Mouse (Mus musculus) ES-E14 (cell line): ENCODE data around the gene Gm10271. TPM values are rescaled to one million over a fixed set of nuclear protein-coding genes. Genes with fewer than 3 reads are reported as not detected.

Experiments used
- DNase-seq: peaks from one replicate; pipeline ENCODE4 v3.0.0-alpha.2; 2013; ENCODE audit warnings: low read depth, low spot score
- H3K27ac ChIP-seq: 2 replicates; pipeline ENCODE4 v1.5.1; 2012; ENCODE audit warnings: low read depth, mild to moderate bottlenecking, low read length, moderate library complexity, mixed read lengths; ENCODE audit not compliant: poor library complexity, insufficient read depth, severe bottlenecking
- H3K36me3 ChIP-seq: 2 replicates; pipeline ENCODE4 v1.6.1; 2012; ENCODE audit warnings: mild to moderate bottlenecking, low read length, moderate library complexity, mixed read lengths; ENCODE audit not compliant: control insufficient read depth, poor library complexity, insufficient read depth, severe bottlenecking
- H3K4me1 ChIP-seq, 2 experiments: fragments of 150-350 bp in 1 of 2; sonication (generic) in 1 of 2; 2 replicates each; pipeline ENCODE4 v1.6.1; 2012; ENCODE audit warnings: low read length in 2 of 2, mild to moderate bottlenecking in 1 of 2, mixed read lengths in 1 of 2; ENCODE audit not compliant: control insufficient read depth in 2 of 2, insufficient read depth in 2 of 2, poor library complexity in 1 of 2
- H3K4me3 ChIP-seq, 2 experiments: fragments of 150-350 bp in 1 of 2; sonication (generic) in 1 of 2; 2 replicates each; pipeline ENCODE4 v1.5.1; 2012; ENCODE audit warnings: low read length in 2 of 2, low read depth in 1 of 2, mild to moderate bottlenecking in 1 of 2, mixed read lengths in 1 of 2; ENCODE audit not compliant: insufficient read depth in 1 of 2, poor library complexity in 1 of 2, severe bottlenecking in 1 of 2
- H3K9ac ChIP-seq: 2 replicates; pipeline ENCODE4 v1.6.1; 2012; ENCODE audit warnings: low read depth, mild to moderate bottlenecking, low read length, mixed read lengths; ENCODE audit not compliant: poor library complexity, insufficient read depth, severe bottlenecking
- H3K9me3 ChIP-seq: fragments of 150-350 bp; sonication (generic); 2 replicates; pipeline ENCODE4 v1.6.1; 2012; ENCODE audit warnings: low read depth, mild to moderate bottlenecking, low read length; ENCODE audit not compliant: control insufficient read depth, insufficient read depth
- CHD2 ChIP-seq: IDR thresholded peaks from 2 replicates; pipeline ENCODE4 v1.6.1; 2014; ENCODE audit warnings: mild to moderate bottlenecking, low read depth, low read length, inconsistent platforms
- HCFC1 ChIP-seq: IDR thresholded peaks from 2 replicates; pipeline ENCODE4 v1.6.1; 2012; ENCODE audit warnings: low read length, inconsistent platforms, borderline replicate concordance; ENCODE audit not compliant: insufficient read depth
- MAFK ChIP-seq: IDR thresholded peaks from 2 replicates; pipeline ENCODE4 v1.6.1; 2014; ENCODE audit warnings: mild to moderate bottlenecking, low read depth, low read length, inconsistent platforms; ENCODE audit not compliant: insufficient read depth
- ZC3H11A ChIP-seq: IDR thresholded peaks from 2 replicates; pipeline ENCODE4 v1.6.1; 2012; ENCODE audit warnings: low read depth, mild to moderate bottlenecking, inconsistent platforms, low read length, borderline replicate concordance
- ZNF384 ChIP-seq: IDR thresholded peaks from 2 replicates; pipeline ENCODE4 v1.6.1; 2012; ENCODE audit warnings: low read depth, low read length, inconsistent platforms
- in situ Hi-C, 2 experiments: fragments of 600-800 bp; cut with MboI; formaldehyde crosslinking; loops; one replicate each; pipeline ENCODE4 v1.15.1; 2025; ENCODE audit warnings: low sequenced_read_pairs in 2 of 2, inconsistent platforms in 1 of 2; ENCODE audit not compliant: unreplicated experiment in 2 of 2
- total RNA-seq: library from RNA; depleted of rRNA; stranded (reverse); fragments of 300-350 nt; gene quantifications from 2 replicates; pipeline ENCODE4 v1.2.3, GENCODE M21; 2012; rRNA removed

Gene Gm10271
- total RNA-seq, 1 experiment = not detected

DNA sequence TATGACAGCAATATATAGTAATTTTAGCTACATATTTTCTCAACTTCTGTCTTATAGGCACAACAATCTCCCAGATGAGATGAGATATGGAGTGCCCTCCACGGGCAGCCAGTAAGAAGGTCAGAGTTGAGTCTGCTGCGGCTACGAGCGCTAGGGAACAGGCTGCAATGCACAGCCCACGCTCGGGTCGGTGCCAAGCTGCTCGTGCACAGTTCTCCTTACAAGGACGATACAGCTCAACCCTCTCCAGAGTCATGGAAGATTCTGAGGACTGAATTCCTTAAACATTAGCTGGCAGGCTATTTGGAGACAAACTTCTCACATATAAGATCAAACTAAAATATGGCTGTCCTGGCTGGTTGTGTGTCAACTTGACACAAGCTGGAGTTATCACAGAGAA is 57.8 kb downstream of the Gm10271 start:
- H3K36me3 ChIP-seq = peaks cover 41% of the 10 kb centered on the region
- no peak overlapping the region for H3K9ac ChIP-seq
- no peak overlapping the region for H3K27ac ChIP-seq
- H3K9me3 ChIP-seq = no peaks in the 10 kb centered on the region
- no peak for DNase-seq
- H3K4me1 ChIP-seq = peaks cover 2 to 5% of the 10 kb centered on the region in 2 experiments; a peak in 1 of 4 replicates
- TF ChIP-seq ZC3H11A (no peak), MAFK (no peak), ZNF384 (no peak), HCFC1 (no peak), CHD2 (no peak)
- no peak overlapping the region for H3K4me3 ChIP-seq
- in situ Hi-C loops = no loop called here

DNA sequence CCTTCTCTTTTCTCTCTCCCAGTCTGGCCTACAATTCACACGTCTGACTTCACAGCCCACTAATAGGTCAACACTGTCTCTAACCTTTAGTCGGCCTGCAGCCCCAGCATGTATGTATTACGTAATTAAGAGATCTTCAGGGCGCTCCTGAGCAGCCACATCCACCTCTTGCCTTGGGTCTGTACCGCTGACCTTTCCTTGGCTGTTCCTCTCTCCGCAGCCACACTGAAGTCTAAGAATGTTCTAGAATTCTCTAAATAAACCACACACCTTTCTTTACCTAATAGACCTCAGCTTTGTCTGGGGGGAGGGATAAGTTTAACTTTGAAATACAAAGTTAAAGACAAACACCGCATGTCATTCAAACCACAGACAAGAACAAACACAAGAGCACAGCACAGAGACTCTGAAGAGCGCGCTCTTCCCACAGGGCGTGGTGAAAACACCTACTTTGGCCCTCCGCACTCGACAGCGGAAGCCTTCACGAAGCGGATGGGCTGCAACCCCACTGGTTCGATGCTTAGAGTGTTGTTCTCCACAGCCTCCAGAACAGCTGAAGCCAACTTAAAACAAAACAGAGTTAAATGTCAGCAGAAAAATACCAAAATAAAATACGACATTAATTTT is 58.6 kb downstream of the Gm10271 start:
- in situ Hi-C loops = no loop called here
- H3K9me3 ChIP-seq = no peaks in the 10 kb centered on the region
- TF ChIP-seq ZC3H11A (no peak), CHD2 (no peak), HCFC1 (no peak), MAFK (no peak), ZNF384 (no peak)
- H3K4me1 ChIP-seq = peaks cover 2 to 5% of the 10 kb centered on the region in 2 experiments; a peak in 1 of 4 replicates
- H3K27ac ChIP-seq = no peak overlapping the region
- DNase-seq = no peak
- H3K9ac ChIP-seq = no peak overlapping the region
- H3K4me3 ChIP-seq = no peak overlapping the region
- H3K36me3 ChIP-seq = peaks cover 43% of the 10 kb centered on the region

DNA sequence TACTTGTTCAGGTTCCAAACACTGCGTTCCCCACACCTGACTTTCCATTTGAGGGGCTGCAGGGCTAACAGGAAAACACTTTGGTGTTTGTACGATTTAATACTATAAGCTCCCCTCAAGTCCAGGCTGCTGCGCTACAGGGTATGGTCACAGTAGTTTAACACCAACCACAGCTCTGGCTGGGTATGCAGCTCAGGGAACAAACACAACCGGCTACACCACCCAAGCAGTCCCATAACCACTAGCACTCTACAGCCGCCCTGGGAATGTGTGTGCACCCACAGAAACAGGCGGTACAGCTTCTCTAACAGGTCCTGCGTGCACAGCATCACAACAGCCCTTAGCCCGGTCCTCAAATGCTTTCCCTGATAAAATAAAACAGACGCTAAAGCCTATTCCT is 59.6 kb downstream of the Gm10271 start:
- peaks cover 2 to 5% of the 10 kb centered on the region in 2 experiments; a peak in 1 of 4 replicates for H3K4me1 ChIP-seq
- no peak overlapping the region for H3K4me3 ChIP-seq
- H3K9ac ChIP-seq = no peak overlapping the region
- H3K9me3 ChIP-seq = no peaks in the 10 kb centered on the region
- no peak overlapping the region for H3K27ac ChIP-seq
- no peak for DNase-seq
- no peak for TF ChIP-seq ZC3H11A
- no peak for TF ChIP-seq MAFK
- TF ChIP-seq CHD2 = no peak
- TF ChIP-seq ZNF384 = no peak
- no peak for TF ChIP-seq HCFC1
- in situ Hi-C loops = no loop called here
- H3K36me3 ChIP-seq = peaks cover 38% of the 10 kb centered on the region

DNA sequence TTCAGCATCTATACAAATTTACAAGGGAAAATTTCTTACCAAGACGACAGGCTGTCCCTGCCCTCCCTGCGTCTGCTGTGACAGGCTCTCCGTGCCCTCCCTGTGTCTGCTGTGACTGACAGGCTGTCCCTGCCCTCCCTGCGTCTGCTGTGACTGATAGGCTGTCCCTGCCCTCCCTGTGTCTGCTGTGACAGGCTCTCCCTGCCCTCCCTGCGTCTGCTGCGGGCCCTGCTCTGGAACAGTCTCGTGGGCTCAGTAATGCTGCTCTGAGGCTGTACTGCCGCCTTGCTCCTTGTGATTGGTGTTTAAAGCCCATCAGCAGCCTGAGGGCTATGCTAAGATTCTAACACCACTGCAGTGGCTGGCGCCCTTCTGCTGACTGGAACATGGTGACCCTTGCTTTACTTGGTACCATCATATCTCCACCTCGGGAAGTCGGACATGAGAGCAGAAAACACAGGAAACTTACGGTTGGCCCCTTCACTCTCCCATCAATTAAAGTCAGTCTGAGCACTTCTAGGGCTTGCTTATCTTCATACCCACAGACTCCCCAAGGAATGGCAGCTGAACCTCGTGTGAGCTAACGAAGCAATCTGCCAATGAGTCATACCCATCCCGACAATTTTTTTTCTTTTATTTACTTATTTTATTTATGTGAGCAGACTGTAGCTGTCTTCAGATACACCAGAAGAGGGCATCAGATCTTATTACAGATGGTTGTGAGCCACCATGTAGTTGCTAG is 63.3 kb downstream of the Gm10271 start:
- in situ Hi-C loops = no loop called here
- peaks cover 47% of the 10 kb centered on the region for H3K36me3 ChIP-seq
- DNase-seq = no peak

More for the DNA sequence above, 63.3 kb downstream of the Gm10271 start:
- TF ChIP-seq ZC3H11A = no peak
- TF ChIP-seq CHD2 = no peak
- TF ChIP-seq HCFC1 = no peak
- no peak for TF ChIP-seq MAFK
- no peak for TF ChIP-seq ZNF384
- no peak overlapping the region for H3K4me3 ChIP-seq
- H3K9me3 ChIP-seq = no peaks in the 10 kb centered on the region
- no peak overlapping the region for H3K9ac ChIP-seq
- H3K4me1 ChIP-seq = peaks cover 2 to 5% of the 10 kb centered on the region in 2 experiments; a peak in 2 of 4 replicates
- no peak overlapping the region for H3K27ac ChIP-seq

Other genes starting within 250 kb of the Gm10271 start
- 0.11 and 0.13 TPM in 2 replicates for gene Myrfl, start 75.7 kb downstream of the Gm10271 start, total RNA-seq
- gene Rab3ip, start 21.8 kb downstream of the Gm10271 start, total RNA-seq = 40.2 and 51.9 TPM in 2 replicates
- gene Best3, start 13.7 kb upstream of the Gm10271 start, total RNA-seq = 0.21 and 0.36 TPM in 2 replicates
- 0.27 and 0.53 TPM in 2 replicates for gene Lrrc10, start 72.7 kb upstream of the Gm10271 start, total RNA-seq
- 369 and 441 TPM in 2 replicates for gene Cct2, start 91.2 kb upstream of the Gm10271 start, total RNA-seq
- 11.7 and 17.3 TPM in 2 replicates for gene Frs2, start 175.9 kb upstream of the Gm10271 start, total RNA-seq